Mouse (Mus musculus) A20 (cell line): ENCODE measurements around the gene Rag2.

Experiments
- DNase-seq: peaks from one replicate; pipeline ENCODE4 v3.0.0-alpha.2; 2011; ENCODE audit warnings: low read depth, low spot score

Rag2 gene

DNA sequence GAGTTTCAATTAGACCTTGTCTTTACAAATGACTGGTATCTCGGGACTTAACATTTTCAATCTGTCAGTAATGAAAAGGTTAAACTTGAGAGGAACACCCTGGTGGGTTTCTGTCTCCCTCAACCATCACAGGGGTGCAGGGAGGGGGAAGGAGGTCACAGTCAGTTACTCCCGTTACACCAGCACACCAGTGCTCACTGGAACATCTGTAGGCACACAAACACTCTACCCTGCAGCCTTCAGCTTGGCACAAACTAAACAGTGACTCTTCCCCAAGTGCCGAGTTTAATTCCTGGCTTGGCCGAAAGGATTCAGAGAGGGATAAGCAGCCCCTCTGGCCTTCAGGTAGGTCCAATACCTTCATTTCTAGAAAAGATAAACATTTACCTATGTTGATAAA lies at the start of gene Rag2:
Gene Rag2 (plus strand): TSS at position 193 of the 400 bp plus-strand sequence.
- DNase-seq: peak; percentile 78

DNA sequence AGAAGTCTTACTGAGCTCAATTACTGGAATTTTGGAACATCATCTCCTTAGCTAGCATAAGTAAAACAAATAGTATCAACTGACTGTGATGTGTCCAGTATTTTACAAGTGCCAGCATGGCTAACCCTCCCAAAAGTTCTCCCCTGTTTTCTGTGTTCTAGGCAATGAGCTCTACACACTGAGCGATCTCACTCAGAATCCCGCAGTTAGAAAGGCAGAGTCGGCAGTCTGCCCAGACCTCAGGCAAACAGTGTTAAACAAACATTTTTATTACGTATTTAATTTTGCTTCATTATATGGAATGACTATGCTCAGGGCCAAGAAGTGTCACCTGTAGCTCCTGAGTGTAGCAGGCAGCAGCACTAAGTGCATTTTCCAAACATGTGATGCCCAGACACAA lies 47.3 kb upstream of the Rag2 start:
- DNase-seq: no peak

DNA sequence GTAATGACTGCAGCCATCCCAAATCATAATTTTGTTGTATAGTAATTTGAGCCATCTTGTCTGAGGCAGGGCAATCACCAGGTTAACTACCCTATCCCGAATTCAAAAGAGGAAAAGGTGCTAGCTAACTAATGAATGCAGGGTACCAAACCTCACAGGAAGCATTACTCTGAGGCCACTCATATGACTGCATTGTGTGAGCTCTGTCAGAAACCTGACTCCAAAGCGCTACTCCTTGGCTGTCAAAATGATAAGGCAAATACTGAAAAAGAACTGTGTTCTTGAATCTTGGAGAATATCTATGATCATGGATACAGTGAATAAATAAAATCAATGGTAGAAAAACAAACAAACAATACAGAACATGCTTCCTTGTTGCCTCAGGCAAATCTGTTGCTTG lies 44.5 kb upstream of the Rag2 start:
- no peak for DNase-seq

DNA sequence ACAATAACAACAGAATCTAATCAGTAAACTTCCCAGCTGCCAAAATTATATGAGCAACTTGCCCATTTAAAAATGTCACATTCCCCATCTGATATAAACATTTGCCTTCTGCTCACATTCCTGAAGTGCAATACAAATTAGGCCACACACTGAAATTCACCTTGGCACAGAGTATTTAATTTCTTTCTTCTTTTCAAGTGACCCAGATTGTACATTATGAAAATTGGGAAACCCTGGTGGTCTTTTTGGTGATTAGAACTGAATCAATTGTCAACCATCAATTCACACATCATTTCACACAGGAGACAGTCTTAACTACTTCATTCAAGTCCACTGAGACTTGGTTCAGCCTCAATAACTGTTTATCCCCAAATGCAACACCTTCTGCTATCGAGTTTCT lies 44.1 kb upstream of the Rag2 start:
- no peak for DNase-seq

DNA sequence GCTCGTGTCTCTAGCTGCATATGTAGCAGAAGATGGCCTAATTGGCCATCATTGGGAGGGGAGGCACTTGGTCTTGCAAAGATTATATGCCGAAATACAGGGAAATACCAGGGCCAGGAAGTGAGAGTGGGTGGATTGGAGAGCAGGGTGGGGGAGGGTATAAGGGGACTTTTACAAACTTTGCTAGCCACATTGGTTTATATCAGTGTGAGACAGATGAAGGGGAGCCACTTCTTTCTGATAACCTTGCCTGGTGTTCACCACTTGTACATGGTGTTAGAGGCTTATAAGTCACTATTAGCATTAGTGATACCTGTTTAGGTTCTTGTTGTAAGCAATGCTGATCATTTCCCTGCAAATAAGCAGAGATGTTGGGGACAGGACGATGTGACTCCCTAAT lies 43.5 kb upstream of the Rag2 start:
- no peak for DNase-seq

DNA sequence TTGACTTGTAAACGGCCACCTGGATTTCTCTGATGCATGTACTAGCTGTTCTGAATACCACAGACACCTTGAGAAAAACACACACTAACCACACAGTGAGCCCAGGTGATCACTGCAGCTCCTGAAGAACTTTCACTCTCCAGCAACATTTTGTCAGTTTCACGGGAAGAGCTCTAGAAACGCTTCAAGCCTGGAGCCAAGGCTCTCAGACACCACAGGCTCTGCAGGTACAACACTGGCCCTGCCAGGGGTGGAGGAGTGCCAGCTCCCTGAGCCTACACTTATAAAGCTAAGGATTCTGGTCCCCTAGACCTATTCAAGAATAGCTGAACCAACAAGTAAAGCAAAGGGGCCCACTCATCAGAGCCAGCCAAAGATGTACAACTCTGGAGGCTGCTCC lies 43.1 kb upstream of the Rag2 start:
- no peak for DNase-seq

DNA sequence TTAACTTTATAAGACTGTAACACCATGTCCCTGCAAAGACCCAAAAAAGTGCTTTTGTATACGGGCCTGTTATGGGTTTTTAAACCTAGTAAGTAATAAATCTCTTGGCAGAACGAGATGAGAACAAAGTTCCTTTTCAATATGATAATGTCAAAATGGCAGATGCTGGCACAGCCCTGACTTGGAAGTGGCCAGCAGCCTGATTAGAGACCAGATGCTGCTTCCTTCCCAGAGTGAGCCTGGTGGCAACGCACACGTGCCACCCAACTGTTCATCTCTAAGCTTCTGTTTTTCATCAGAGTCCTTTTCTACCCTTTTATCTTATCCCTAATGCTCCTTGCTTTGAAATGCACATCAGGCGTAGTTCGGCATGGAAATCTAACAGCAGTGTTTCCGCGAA lies 33.2 kb upstream of the Rag2 start:
- DNase-seq: no peak

DNA sequence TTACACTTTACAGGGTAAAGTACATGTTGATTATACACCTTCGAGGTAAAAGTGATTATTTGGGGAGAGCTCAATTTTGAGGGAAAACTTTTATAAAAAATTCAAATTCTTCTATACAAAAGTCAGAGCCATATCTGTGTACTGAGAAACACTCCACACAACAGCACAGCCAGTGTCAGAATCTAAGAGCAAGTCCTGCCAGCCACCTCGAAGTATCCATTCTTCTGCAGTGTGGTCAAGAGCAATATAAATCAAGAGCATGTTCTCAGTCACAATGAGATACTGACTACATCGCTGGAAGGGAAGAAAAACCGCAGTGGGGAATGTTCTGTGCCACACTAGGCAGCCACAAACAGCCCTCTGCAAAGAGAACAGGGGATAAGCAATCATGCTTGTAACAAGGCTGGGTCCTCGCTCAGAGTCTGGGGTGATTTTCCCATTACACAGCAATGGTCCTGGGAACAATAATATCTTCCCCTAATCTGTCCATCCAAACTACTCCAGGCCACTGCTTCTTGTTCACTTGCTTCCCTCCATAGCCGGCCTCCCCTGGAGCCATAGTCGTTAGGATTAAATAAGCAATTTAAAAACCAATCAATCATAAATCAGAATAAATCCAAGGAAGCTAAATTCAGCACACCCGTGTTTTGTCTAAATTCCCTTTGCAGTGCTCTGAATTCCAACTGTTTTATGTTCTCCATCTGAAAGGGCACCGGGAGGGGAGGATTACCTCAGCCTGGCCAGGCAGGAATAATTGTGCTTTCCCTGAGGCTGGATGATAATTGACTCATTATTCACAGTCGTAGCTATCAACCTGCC lies 32.3 kb upstream of the Rag2 start:
- no peak for DNase-seq

DNA sequence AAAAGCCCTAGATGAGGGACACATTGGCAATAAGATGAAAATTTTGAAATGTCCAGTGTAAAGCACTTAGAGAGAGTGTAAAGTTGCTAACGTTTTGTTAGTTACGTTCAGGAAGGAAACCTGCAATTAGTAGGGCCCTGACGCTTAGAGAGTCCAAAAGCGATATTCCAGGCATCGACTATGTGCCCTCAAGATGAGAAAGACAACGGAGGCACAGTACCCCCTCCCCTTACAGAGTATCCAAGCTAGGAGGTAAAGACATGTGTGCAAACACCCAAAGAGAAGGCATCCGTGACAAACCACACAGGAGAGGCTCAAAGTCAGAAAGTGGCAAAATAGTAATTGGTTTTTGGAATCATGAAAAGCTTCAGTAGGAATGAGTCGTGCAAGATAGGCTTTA lies 31.6 kb upstream of the Rag2 start:
- DNase-seq: no peak

DNA sequence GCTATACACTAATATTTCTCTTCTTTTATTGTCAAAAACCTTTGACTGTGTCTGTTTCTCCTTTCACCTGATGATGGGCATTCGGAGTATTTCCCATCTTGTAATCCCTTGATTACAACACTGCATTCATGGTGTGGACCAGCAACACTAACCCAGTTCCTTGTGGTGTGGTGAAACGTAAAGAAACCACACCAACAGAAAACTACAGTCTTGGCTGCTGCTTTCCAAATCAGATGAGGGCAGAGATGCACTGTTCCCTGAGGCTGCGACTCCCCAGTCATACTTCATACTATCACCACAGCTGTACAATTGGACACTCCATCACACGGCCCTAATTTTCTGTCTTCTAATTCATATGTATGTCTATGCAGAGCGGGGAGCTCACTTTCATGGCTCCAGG lies 29.8 kb upstream of the Rag2 start:
- DNase-seq: no peak

DNA sequence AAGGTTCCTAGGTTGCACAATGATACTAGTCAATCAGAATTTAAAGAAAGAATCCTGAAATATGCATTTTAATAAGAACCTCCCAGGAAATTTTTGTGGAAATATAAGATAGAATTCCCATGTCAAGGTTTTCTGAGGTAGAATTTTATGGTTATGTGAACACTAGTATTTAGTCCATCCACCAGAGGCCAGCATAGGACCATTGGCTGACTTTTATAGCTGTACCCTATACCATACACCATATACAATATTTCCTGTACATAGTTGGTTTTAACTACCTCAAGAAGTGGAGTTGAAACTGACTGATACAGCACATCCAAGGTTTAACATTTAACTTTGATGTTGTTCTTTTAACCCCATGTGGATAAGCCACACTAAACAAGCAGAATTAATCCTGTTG lies 27.3 kb upstream of the Rag2 start:
- no peak for DNase-seq

DNA sequence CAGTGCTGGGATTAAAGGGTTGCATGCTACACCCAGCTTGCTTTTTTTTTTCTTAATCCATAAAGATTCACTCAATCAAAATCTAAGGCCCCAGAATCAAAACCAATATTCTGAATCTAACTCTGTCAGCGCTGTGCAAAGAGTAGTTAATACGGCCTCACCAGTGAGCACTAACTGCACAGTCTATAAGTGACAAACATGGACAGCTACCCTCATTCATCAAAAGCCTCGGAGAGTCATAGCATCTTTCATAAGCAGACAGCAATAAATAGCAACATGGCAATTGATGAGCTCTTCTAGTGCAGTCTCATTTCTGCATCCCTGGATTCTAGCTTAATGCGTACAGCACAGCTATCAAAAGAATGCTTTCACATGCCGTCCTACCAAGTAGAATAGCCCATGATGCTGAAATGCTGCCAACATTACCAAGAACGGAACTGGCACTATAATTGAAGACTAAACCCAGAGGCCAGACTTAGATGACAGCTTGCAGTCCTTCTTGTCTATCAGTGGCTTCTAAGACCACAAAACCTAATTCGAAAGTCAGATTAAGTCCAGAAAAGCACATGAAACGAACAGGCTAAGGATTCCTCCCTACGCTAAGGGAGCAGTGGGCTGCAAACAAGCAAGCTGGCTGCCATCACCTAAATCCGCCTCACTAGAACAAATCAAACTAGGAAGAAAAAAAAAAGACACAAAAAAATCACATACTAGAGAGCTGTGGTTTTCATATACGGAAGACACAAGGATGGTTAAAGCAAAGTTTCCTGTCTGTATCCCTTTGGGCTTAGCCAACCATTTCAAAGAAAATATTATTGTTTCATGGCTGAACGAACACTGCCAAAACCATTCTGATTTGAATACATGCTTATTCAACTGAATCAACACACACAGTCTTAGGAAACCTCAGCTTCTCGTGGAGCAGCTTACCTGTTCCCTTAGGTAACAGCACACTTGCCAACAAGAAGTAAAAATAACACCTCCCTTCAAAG lies 26.0 kb upstream of the Rag2 start:
- peak; percentile 55 for DNase-seq

DNA sequence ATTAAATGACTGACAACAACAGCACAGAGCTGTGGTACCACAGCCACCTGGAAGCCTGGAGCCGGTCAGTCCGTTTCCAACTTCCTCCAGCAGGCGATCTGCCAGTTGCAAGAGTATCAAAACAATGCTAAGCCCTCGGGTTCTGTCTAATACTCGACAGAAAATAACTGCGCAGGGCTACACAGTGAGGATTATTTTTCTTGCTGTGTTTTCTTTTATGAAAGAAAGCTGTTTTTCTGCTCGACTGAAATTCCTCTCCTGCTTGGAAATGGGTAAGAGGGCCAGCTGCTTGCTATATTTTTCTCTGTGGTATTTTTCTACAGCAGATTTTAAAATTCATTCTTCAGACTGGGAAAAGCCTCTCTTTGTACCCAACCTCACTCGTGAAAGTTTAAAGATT lies 23.8 kb upstream of the Rag2 start:
- no peak for DNase-seq

DNA sequence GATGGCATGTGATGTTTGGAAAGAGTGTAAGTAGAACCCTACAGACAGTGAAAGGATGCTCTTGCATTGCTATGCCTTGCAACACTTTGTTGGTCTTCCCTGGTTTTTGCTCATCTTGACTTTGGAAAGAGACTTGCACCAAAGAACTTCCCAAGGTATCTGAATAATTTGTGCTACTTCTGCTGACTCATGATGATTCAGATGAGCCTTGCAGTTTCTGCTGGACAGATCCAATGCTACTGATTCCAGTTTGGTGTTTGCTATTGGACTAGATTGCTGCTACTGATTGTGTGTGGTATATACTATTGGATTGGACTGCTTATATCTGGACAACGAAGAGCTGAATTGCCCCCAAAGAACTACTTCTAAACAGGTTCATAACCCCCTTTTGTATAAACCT lies 21.4 kb upstream of the Rag2 start:
- DNase-seq: no peak

DNA sequence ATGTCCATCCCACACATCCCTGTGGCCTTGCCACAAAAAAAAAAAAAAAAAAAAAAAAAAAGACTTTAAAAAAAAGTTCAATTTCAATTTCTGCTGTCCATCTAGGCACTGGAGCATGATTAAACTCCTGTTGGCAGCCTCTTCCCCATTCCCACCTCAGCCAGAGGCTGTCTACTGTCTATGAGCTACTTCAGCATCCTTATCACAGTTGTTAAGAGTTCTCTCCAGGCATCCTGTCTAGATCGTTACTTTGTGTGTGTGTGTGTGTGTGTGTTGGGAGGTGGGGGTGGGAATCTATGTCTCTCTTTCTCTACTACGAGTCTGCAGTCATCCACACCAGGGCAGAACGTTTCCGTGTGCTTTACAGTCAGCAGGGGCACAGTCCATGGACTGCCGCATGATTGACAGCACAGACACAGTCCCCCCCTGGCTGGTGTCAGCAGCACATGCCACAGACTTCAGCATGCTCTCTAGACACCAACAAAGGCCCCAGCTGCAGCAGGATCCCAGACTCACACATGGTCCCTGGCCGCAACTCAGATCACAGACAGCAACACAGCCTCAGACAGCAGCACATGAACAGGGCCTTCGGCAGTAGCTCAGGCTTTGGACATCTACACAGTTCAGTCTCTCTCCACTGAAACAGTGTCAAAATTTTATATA lies 16.2 kb upstream of the Rag2 start:
- no peak for DNase-seq

DNA sequence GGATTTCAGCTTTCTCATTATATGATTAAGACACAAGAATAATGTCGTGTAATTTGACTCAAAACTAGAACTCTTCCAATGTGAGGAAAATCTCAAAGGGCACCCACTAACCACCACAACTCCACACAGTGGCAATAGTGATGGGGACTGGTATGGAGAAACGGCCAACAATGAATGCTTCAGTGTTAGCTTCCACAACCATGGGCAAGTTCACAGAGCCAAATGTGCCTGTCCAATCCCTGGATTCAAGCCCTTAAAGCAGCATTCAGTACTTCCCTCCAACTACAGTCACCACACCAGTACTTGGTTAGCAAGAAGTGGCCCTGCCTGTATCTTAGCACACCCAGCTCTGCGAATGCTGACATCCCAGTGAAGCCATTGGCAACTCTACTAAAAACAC lies 13.7 kb upstream of the Rag2 start:
- DNase-seq: no peak

DNA sequence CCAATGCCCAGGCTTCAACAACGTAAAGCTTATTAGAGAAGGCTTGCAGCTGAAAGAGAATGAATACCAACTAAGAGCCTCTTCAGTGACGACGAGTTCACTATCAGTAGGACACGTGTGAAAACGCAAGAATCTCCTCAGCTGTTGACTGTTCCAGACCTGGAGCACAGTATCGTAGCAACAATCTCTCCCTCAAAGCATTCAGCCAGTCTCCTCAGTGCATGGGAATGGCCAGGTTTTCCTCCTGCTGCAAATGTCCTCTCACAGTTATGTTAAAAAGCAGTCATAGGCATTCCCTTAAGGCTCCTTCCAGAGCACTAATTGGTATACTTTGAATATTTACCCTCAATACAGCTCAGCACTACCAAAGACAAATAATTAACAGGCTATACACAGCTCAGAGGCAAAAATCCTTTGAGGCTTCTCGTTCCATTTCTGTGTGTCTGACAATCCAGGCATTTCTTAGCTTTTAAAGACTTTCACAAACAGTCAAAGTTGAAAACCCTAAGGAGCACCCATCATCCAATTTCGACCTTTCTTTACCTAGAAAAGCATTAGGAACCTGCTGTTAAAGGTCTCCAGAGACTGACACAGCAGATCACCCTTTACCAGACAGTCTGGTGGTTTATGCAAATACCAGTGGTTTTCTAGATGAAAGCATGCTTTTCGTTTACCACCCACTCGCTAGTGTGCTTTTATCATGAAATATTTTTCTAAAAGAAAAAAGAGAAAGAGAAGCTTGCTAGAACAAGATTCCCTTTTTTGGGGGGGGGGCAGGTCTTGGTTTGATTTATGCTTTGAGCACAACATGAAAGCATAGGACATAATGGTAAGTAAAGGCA lies 8.8 kb upstream of the Rag2 start:
- peak; percentile 49 for DNase-seq

DNA sequence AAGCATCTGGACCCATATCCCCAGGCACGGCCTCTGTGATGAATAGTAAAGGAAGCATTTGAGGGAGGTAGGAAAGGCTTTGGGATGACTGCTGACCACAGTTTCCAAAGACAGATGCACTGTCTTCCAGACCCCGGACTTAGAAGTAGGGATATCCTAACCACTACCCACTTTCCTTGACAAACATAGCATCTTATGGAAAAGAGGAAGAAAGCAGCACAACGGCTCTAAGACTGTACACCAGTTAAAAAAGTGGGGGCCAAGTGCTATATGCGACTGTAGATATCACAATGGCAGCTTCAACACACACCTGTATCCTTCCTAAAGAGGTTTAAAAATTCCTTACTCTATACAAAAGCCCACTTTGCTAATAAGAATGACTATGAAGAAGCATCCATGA lies 6.1 kb upstream of the Rag2 start:
- no peak for DNase-seq

DNA sequence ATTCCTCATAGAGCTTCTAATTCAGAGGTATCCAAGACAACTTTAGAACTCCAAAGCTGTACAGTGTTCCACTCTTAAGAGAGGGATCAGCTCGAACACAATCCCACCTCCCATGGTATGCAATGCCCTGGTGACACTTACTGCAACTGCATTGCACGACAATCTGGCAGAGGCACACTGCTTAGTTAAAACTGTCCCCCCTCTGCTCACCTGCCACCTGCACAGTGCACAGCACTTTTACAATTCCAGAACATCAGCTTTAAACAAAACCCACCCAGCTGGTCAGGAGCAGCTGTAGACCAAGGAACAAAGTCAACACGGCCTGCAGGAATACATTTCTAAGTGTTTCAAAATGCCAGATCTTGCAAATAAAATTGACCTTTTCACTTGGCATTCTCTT lies 3.6 kb upstream of the Rag2 start:
- peak; percentile 67 for DNase-seq

DNA sequence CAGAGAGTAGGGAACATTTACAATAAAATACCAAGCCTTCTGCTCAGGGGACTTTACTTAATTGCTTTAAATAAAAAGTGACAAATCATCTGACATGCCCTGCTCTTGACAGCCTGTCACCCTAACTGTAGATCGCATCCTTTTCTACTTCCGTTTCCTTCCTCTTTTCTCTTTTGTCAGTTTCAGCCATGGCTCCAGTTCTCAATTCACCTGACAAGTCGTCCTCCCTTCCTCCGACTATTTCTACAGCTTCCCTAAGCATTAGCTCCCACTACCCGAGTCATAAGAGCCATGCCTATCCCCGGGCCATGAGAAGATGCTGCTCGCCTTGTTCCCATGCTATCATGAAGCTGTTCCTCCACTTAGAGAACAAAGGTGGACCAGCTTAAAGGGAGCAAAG lies 2.9 kb upstream of the Rag2 start:
- peak; percentile 80 for DNase-seq

DNA sequence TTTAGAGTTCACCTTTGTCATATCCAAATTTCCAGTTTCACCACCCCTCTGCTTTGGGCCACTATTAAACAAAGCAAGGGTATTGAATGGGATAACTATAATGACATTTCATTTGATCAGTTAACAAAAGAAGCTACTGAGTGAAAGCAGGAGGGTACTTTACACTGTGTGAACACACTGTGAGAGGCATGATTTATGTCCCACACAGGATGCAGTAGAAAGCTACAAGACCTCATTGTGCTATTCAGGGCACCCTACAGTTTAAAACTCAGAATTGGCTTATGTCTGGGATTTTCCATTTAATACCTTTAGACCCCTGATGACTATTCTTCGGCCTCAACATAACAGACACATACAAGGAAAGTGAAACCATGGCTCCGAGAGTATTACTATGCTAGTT lies 1.5 kb upstream of the Rag2 start:
- peak; percentile 70 for DNase-seq
